Mouse (Mus musculus): Measurements from ENCODE around the gene Ptpn7.

DNA sequence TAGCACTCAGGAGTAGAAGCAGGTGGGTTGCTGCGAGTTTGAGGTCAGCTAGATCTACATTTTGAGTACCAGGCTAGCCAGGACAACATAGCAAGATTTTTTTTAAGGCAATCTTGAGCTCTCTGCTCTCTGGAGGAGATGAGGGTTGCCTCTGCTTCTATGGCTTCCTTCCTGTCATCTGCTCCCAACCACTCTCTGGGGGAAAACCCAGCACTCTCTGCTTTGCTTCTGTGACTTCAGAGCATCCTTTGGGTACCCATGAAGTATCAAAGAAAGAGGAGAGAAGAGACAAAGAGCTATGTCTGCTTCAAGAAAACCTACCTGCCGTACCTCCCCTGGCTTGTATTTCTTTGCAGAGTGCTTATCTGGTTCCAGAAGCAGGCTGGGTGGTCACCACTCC is 11.4 kb downstream of the Ptpn7 start:
- TF ChIP-seq CTCF (IDR thresholded peaks at IDR 0.05) (no peak), EP300 (IDR thresholded peaks at IDR 0.05) (no peak)

All from lung, postnatal 0 days (tissue).